Mouse (Mus musculus) right cerebral cortex, postnatal 36 days (tissue): Measurements from ENCODE around the gene Usp42.

Source experiments
- DNase-seq, 2 experiments: peaks; one replicate each; pipeline ENCODE4 v3.0.0; 2022; ENCODE audit warnings: low spot score in 2 of 2, mixed read lengths in 1 of 2

The Usp42 gene

GRCm38 (mm10) chr5:143690392-143690791 lies 41.7 kb downstream of the Usp42 start:
- DNase-seq, result peak; percentile 38 to 63

GRCm38 (mm10) chr5:143687589-143687988 lies 44.5 kb downstream of the Usp42 start:
- DNase-seq, result no peak

GRCm38 (mm10) chr5:143686456-143686855 lies 45.6 kb downstream of the Usp42 start:
- no peak for DNase-seq

GRCm38 (mm10) chr5:143684911-143685390 lies 47.1 kb downstream of the Usp42 start:
- DNase-seq, result no peak

GRCm38 (mm10) chr5:143683696-143684095 lies 48.4 kb downstream of the Usp42 start:
- DNase-seq, result no peak

- DNase-seq, result no peak
These were observed 52.4 kb downstream of the Usp42 start for GRCm38 (mm10) chr5:143679654-143680053.

- DNase-seq, result no peak
These were observed 53.3 kb downstream of the Usp42 start for GRCm38 (mm10) chr5:143678634-143679271.

- no peak for DNase-seq
These were observed 54.7 kb downstream of the Usp42 start for GRCm38 (mm10) chr5:143677363-143677762.

GRCm38 (mm10) chr5:143676218-143676985 lies 55.7 kb downstream of the Usp42 start:
- no peak for DNase-seq

- DNase-seq, result no peak
These were observed 57.5 kb downstream of the Usp42 start for GRCm38 (mm10) chr5:143674576-143674975.

- DNase-seq, result peak in 1 of 2 experiments; percentile 40
These were observed 61.2 kb downstream of the Usp42 start for GRCm38 (mm10) chr5:143670740-143671415.

GRCm38 (mm10) chr5:143669839-143670238 lies 62.2 kb downstream of the Usp42 start:
- DNase-seq, result no peak

- DNase-seq, result no peak
These were observed 62.7 kb downstream of the Usp42 start for GRCm38 (mm10) chr5:143669393-143669792.

GRCm38 (mm10) chr5:143668884-143669283 lies 63.2 kb downstream of the Usp42 start:
- no peak for DNase-seq

- no peak for DNase-seq
These were observed 66.1 kb downstream of the Usp42 start for GRCm38 (mm10) chr5:143666015-143666414.

- no peak for DNase-seq
These were observed 66.5 kb downstream of the Usp42 start for GRCm38 (mm10) chr5:143665561-143665960.

GRCm38 (mm10) chr5:143663074-143663687 lies 68.9 kb downstream of the Usp42 start:
- no peak for DNase-seq
